In the genomic region with DNA sequence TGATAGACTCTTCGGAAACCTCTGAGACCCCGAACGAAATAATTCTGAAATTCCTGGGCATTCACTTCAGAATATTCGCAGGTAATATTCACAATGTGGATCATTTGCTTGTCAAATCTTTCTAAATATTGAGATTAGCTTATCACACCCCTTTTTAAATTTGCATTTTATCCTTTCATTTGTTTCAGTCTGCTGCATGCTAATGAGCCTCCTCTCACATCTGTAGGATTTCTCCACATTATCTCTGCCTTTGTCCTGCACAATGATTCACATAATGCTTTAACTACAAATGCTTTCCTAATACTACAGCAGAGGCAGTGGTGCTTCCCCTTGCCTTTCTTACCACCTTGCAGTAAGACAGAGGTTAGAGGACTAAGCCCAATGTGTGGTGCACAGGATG, we compare ENCODE assay signal across 21 mouse cellular contexts.
A peak's percentile ranks its signal among the peaks of the same experiment; 100 is the strongest.
DNase-seq lines count a peak whose midpoint lies in the region; ATAC-seq lines count a peak whose summit lies in the region.
"Had no signal": no experiment of that assay in that cellular context is flagged by ENCODE, and none has a peak within 500 bp of the region (broad histone marks: within the 10 kb centered on the region; RNA-seq: fewer than 3 reads in every experiment).

No protein-coding gene starts in this region.

- no peaks in the 10 kb centered on the region for H3K36me3 ChIP-seq in forebrain, embryonic 11.5 days (ENCODE audit: control insufficient read depth, insufficient read depth, low read length)
- no peaks in the 10 kb centered on the region for H3K36me3 ChIP-seq in forebrain, embryonic 10.5 days (replicated peaks)
- no peaks in the 10 kb centered on the region for H3K36me3 ChIP-seq in forebrain, embryonic 14.5 days (ENCODE audit: control insufficient read depth, insufficient read depth, low read length)
- H3K36me3 ChIP-seq in midbrain, embryonic 16.5 days (ENCODE audit: control insufficient read depth, insufficient read depth, low read length), result no peaks in the 10 kb centered on the region
- H3K36me3 ChIP-seq: embryonic facial prominence, embryonic 10.5 days; G1E; heart, embryonic 13.5 days; hindbrain, embryonic 15.5 days had no signal

- no peak for DNase-seq in forebrain, embryonic 11.5 days (ENCODE audit: low spot score)
- DNase-seq in forebrain, embryonic 10.5 days (ENCODE audit: extremely low spot score, low spot score), result no peak
- DNase-seq in brain, adult 2 months (ENCODE audit: low read depth, low spot score), result peak; percentile 6
- DNase-seq in forebrain, embryonic 14.5 days (ENCODE audit: low spot score), result peak; percentile 43
- DNase-seq in cerebellum, adult 9-10 months, result no peak
- no peak for DNase-seq in gastrocnemius, postnatal 10 days
- DNase-seq: adrenal gland, postnatal 10 days; B cell, adult 2 months; cerebellum, adult 18-20 months; cerebellum, postnatal 10 days; gastrocnemius, adult 2 months; gastrocnemius, postnatal 36 days; heart, adult 11 months; heart, postnatal 36 days had no signal

- 90% methylated on average over 4 of the region's 4 CpGs for WGBS in forebrain, embryonic 11.5 days
- WGBS in forebrain, embryonic 10.5 days, result 95% methylated on average over 4 of the region's 4 CpGs
- WGBS in forebrain, embryonic 14.5 days, result 69% methylated on average over 4 of the region's 4 CpGs
- WGBS in midbrain, embryonic 16.5 days, result 74% methylated on average over 4 of the region's 4 CpGs

- no peaks in the 10 kb centered on the region for H3K9me3 ChIP-seq in forebrain, embryonic 11.5 days (ENCODE audit: control insufficient read depth, low read length)
- no peaks in the 10 kb centered on the region for H3K9me3 ChIP-seq in forebrain, embryonic 10.5 days
- H3K9me3 ChIP-seq in forebrain, embryonic 14.5 days (replicated peaks; ENCODE audit: control insufficient read depth, low read length), result no peaks in the 10 kb centered on the region
- H3K9me3 ChIP-seq in midbrain, embryonic 16.5 days (replicated peaks; ENCODE audit: control insufficient read depth, low read length, poor library complexity, severe bottlenecking), result no peaks in the 10 kb centered on the region
- H3K9me3 ChIP-seq: embryonic facial prominence, embryonic 10.5 days; G1E; heart, embryonic 13.5 days; hindbrain, embryonic 15.5 days had no signal

- no peak overlapping the region for H3K9ac ChIP-seq in forebrain, embryonic 11.5 days (ENCODE audit: low read length)
- no peak overlapping the region for H3K9ac ChIP-seq in forebrain, embryonic 14.5 days (ENCODE audit: low read length)
- no peak overlapping the region for H3K9ac ChIP-seq in midbrain, embryonic 16.5 days (ENCODE audit: low read depth, low read length)
- H3K9ac ChIP-seq: heart, embryonic 13.5 days; hindbrain, embryonic 15.5 days had no signal

- no peaks in the 10 kb centered on the region for H3K27me3 ChIP-seq in forebrain, embryonic 11.5 days (ENCODE audit: control insufficient read depth, insufficient read depth, low read length)
- no peaks in the 10 kb centered on the region for H3K27me3 ChIP-seq in forebrain, embryonic 10.5 days (ENCODE audit: poor library complexity, severe bottlenecking)
- no peaks in the 10 kb centered on the region for H3K27me3 ChIP-seq in forebrain, embryonic 14.5 days (replicated peaks; ENCODE audit: control insufficient read depth, insufficient read depth, low read length)
- H3K27me3 ChIP-seq in midbrain, embryonic 16.5 days (ENCODE audit: control insufficient read depth, insufficient read depth, low read depth, low read length), result no peaks in the 10 kb centered on the region
- H3K27me3 ChIP-seq: heart, embryonic 13.5 days; hindbrain, embryonic 15.5 days had no signal

- H3K4me2 ChIP-seq in forebrain, embryonic 11.5 days (ENCODE audit: low read depth, low read length, severe bottlenecking), result no peak overlapping the region
- no peak overlapping the region for H3K4me2 ChIP-seq in forebrain, embryonic 14.5 days (ENCODE audit: low read length)
- no peak overlapping the region for H3K4me2 ChIP-seq in midbrain, embryonic 16.5 days (ENCODE audit: low read length)
- H3K4me2 ChIP-seq: heart, embryonic 13.5 days; hindbrain, embryonic 15.5 days had no signal

- 0 out of 2 replicates have a peak overlapping the region, but pooled peaks have one; percentile 41 for H3K27ac ChIP-seq in forebrain, embryonic 11.5 days (ENCODE audit: low read depth, low read length)
- no peak overlapping the region for H3K27ac ChIP-seq in forebrain, embryonic 10.5 days
- no peak overlapping the region for H3K27ac ChIP-seq in forebrain, embryonic 14.5 days (ENCODE audit: low read depth, low read length)
- 0 out of 2 replicates have a peak overlapping the region, but pooled peaks have one; percentile 18 for H3K27ac ChIP-seq in midbrain, embryonic 16.5 days (ENCODE audit: low read length)
- H3K27ac ChIP-seq: embryonic facial prominence, embryonic 10.5 days; gastrocnemius, adult 2 months; heart, embryonic 13.5 days; hindbrain, embryonic 15.5 days had no signal

- no peaks in the 10 kb centered on the region for H3K4me1 ChIP-seq in forebrain, embryonic 11.5 days (replicated peaks; ENCODE audit: control insufficient read depth, insufficient read depth, low read length)
- no peaks in the 10 kb centered on the region for H3K4me1 ChIP-seq in forebrain, embryonic 10.5 days
- H3K4me1 ChIP-seq in forebrain, embryonic 14.5 days (ENCODE audit: control insufficient read depth, insufficient read depth, low read length), result no peaks in the 10 kb centered on the region
- H3K4me1 ChIP-seq in midbrain, embryonic 16.5 days (ENCODE audit: control insufficient read depth, insufficient read depth, low read length), result no peaks in the 10 kb centered on the region
- H3K4me1 ChIP-seq: embryonic facial prominence, embryonic 10.5 days; heart, embryonic 13.5 days; hindbrain, embryonic 15.5 days had no signal

- H3K4me3 ChIP-seq in forebrain, embryonic 11.5 days (ENCODE audit: low read depth, low read length), result no peak overlapping the region
- no peak overlapping the region for H3K4me3 ChIP-seq in forebrain, embryonic 10.5 days
- H3K4me3 ChIP-seq in forebrain, embryonic 14.5 days (ENCODE audit: low read depth, low read length), result no peak overlapping the region
- H3K4me3 ChIP-seq in midbrain, embryonic 16.5 days (ENCODE audit: low read depth, low read length), result no peak overlapping the region
- H3K4me3 ChIP-seq: embryonic facial prominence, embryonic 10.5 days; gastrocnemius, adult 2 months; heart, embryonic 13.5 days; hindbrain, embryonic 15.5 days had no signal

- ATAC-seq in forebrain, embryonic 11.5 days (replicated peaks; ENCODE audit: low FRiP score), result no peak
- peak; percentile 46; the same call in 1 of the 2 replicates for ATAC-seq in forebrain, embryonic 14.5 days
- ATAC-seq in midbrain, embryonic 16.5 days, result no peak
- ATAC-seq: CD4-positive, CD25-positive, alpha-beta regulatory T cell, adult 4 months; intestine, embryonic 16.5 days had no signal

Comparison
In these comparisons a context has a peak if more than half of its experiments do, and no peak if none do; other contexts are left out.
1. DNase-seq: peak in brain, adult 2 months (single experiment) and forebrain, embryonic 14.5 days (single experiment); none in forebrain, embryonic 11.5 days (single experiment), forebrain, embryonic 10.5 days (single experiment), cerebellum, adult 9-10 months (single experiment) and gastrocnemius, postnatal 10 days (single experiment).
2. H3K27ac ChIP-seq: peak in forebrain, embryonic 11.5 days (single experiment) and midbrain, embryonic 16.5 days (single experiment); none in forebrain, embryonic 10.5 days (single experiment) and forebrain, embryonic 14.5 days (single experiment).